Mouse (Mus musculus): ENCODE measurements at regions not wholly inside any gene's neighbourhood (a gene's known extent, or its start where the extent isn't known, plus 50 kb on each side); places are given as distances from the start of the nearest gene placed in this dataset.

DNA sequence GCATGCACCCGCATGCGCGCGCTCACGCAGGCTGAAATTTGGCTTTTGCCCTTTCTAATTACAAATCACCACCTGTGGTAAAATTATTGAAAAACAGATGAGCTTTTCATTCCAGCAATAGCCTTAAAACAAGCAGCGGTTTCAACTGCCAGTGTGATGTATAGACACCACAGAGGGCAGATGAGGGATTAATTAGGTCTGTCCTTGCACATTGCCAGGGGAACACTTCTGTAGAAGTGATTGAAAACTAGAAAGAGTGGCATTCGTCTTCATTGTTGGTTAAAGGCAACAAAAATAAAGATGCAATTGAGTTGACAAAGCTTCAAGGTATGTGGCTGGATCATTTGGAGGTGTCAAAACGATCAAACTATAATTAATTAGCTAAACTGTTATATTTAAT is 672.5 kb downstream of the Tfap2b start:
- Histone ChIP-seq H3K36me3 (no peaks in the 10 kb centered on the region), H3K4me2 (peak overlapping the region; percentile 37), H3K4me3 (no peak overlapping the region), H3K27ac (replicated peaks) (no peak overlapping the region), H3K27me3 (no peaks in the 10 kb centered on the region), H3K9me3 (no peaks in the 10 kb centered on the region), H3K4me1 (replicated peaks) (peaks cover 9% of the 10 kb centered on the region), H3K9ac (no peak overlapping the region)
- ATAC-seq (ENCODE audit: low read depth) = no peak
- WGBS = 34% methylated on average over 8 of the region's 8 CpGs

DNA sequence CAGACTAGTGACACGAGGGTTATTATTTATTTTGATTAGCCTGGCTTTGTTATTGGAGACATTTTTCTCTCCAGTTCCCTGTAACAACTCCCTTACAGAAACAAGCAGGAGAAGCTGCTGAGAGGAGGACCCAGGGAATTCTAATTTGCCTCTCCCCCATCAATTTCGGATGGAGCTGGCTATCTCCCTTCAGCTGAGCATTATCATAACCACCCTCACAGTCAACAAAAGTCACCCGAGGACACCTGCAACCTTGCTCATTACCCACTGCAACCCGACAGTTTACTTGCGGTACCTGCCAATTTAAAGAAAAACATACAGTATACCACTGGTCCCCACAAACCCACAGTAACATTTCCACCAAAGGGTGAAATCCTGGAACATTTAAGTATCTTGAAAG is 690.7 kb downstream of the Tfap2b start:
- no peak for ATAC-seq (ENCODE audit: low read depth)
- Histone ChIP-seq H3K9me3 (no peaks in the 10 kb centered on the region), H3K36me3 (no peaks in the 10 kb centered on the region), H3K4me2 (no peak overlapping the region), H3K4me1 (replicated peaks) (no peaks in the 10 kb centered on the region), H3K27me3 (no peaks in the 10 kb centered on the region), H3K27ac (replicated peaks) (no peak overlapping the region), H3K9ac (no peak overlapping the region), H3K4me3 (no peak overlapping the region)
- 53% methylated on average over 5 of the region's 5 CpGs for WGBS

DNA sequence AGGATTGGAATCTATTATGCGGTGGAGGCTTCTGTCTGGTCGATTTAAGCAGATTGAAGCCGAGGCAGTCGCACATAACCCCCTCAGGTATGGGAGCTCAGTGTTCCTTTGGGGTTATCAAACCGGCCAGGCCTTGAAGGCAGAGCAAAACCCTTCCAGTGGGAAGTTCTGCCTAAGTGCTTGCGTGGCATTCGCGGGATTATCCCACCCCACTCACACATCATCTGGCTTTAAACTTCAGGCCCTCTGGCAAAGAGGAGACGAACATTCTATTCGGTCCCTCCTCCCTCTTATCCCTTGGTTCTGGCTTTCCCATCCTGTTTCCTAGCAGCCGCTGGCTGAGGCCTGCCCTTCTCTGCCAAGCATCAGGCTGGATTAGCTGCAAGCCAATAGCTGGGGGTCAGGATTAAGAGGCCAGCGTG is 691.2 kb downstream of the Tfap2b start:
- no peak overlapping the region for H3K9ac ChIP-seq
- H3K4me1 ChIP-seq (replicated peaks) = no peaks in the 10 kb centered on the region
- ATAC-seq (ENCODE audit: low read depth) = no peak; the same call in 1 of the 2 replicates
- WGBS = 41% methylated on average over 12 of the region's 12 CpGs
- no peak overlapping the region for H3K4me3 ChIP-seq
- H3K4me2 ChIP-seq = no peak overlapping the region
- H3K9me3 ChIP-seq = no peaks in the 10 kb centered on the region
- H3K27ac ChIP-seq (replicated peaks) = no peak overlapping the region
- no peaks in the 10 kb centered on the region for H3K36me3 ChIP-seq
- no peaks in the 10 kb centered on the region for H3K27me3 ChIP-seq

DNA sequence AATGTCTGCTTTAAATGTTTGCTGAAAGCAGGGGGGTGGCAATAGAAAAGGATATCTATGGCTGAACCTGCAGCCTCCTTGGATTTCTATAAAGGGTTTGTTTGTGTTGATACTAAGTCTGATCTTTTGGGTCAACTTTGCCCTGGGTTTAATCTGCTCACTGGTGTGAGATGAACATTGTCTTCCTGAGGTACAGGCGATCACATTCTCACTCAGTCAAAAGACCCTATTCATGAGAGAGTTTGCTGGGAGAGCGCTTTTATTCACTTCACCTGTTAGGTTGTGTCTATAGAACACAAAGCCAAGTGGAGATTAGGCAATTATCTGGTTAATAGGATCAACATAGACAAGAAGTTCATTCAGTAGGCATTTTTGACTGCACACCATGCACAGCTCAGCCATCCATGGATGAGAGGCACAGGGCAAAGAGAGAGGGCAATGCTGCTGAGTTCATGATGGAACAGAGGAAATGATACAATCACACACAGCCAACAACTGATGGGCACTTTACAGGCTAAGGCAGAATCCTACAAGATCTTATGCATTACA is 692.3 kb downstream of the Tfap2b start:
- ATAC-seq (ENCODE audit: low read depth) = no peak

DNA sequence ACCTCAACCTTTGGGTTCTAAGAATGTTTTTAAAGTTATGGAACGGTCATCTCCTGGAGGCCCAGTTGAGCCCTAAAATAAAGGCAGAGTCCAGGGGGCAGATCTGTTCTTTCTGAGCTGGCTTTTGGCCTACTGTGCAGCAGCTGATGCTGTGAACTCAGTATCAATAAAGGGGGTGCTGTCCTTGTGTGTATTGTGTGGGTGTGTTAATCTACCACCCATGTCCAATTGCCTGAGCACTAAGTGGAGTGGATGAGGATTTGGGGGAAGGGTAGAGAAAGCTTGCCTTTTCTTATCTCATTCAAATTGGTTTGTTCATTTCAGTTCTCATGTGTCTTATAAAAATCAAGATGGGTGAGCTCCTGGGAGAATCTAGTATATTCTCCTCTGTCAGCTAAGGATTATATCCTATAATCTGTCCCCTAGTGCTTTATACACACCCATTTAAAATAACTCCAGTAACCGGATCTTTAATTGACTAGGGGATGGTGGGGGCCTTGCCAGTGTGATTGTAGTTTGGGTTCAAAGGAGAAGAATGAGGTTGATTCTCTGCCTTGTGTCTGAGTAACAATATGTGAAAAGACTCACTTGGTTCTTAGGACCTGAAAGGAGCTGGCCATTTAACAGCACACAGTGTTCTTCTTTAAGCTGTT is 703.6 kb downstream of the Tfap2b start:
- ATAC-seq (ENCODE audit: low read depth) = no peak
- WGBS = 32% methylated on average over 2 of the region's 2 CpGs

More for the DNA sequence above, 692.3 kb downstream of the Tfap2b start:
- Histone ChIP-seq H3K27me3 (no peaks in the 10 kb centered on the region), H3K9ac (no peak overlapping the region), H3K4me1 (replicated peaks) (no peaks in the 10 kb centered on the region), H3K36me3 (no peaks in the 10 kb centered on the region), H3K27ac (replicated peaks) (no peak overlapping the region), H3K4me2 (no peak overlapping the region), H3K4me3 (no peak overlapping the region), H3K9me3 (no peaks in the 10 kb centered on the region)
- 37% methylated on average over 2 of the region's 2 CpGs for WGBS

DNA sequence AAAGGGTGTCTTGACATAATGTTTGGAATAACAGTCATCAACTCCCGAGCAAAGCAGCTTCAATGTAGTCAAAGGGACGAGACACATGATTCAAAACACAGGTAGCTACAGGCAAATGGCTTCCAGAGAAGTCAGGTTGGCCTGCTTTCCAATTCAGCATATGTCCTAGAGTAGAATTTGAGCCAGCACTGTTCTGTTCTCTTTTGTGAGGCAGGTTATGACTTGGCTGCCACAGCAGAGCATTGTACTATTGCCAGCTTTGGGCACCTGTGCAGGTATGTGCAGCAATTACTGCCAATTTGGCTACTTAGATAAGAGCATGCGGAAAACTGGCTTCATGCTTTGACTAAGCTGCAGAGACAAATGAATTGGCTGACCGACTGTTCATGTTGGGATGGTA is 699.1 kb downstream of the Pkhd1 start:
- no peak overlapping the region for H3K27ac ChIP-seq (replicated peaks)
- H3K4me1 ChIP-seq (replicated peaks) = no peaks in the 10 kb centered on the region
- 92% methylated on average over 4 of the region's 4 CpGs for WGBS
- no peak overlapping the region for H3K4me2 ChIP-seq
- H3K27me3 ChIP-seq = no peaks in the 10 kb centered on the region
- no peak overlapping the region for H3K4me3 ChIP-seq
- H3K9ac ChIP-seq = no peak overlapping the region
- no peaks in the 10 kb centered on the region for H3K9me3 ChIP-seq
- ATAC-seq (ENCODE audit: low read depth) = no peak
- H3K36me3 ChIP-seq = no peaks in the 10 kb centered on the region

More for the DNA sequence above, 703.6 kb downstream of the Tfap2b start:
- H3K4me1 ChIP-seq (replicated peaks) = no peaks in the 10 kb centered on the region
- H3K36me3 ChIP-seq = no peaks in the 10 kb centered on the region
- no peaks in the 10 kb centered on the region for H3K9me3 ChIP-seq
- no peak overlapping the region for H3K4me2 ChIP-seq
- no peak overlapping the region for H3K27ac ChIP-seq (replicated peaks)
- no peaks in the 10 kb centered on the region for H3K27me3 ChIP-seq
- H3K9ac ChIP-seq = no peak overlapping the region
- no peak overlapping the region for H3K4me3 ChIP-seq

DNA sequence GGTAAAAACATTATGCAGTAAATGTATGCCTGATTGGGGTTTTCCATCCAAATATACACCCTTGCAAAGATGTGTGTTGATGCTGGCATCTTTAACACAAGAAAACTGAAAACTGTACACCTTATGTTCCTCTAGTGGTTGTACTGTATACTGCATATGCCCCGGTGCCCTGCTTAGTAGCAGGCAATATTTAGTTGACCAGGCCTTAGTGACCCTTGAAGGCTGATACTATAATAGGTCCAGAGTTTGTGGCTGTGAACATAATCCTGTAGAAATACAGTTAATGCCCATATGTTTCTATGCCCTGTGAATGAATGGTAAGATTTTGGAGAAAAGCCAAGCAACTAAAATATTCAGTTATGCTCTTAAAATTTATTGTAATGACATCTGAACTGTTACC is 690.7 kb downstream of the Pkhd1 start:
- Histone ChIP-seq H3K27ac (replicated peaks) (no peak overlapping the region), H3K4me1 (replicated peaks) (peaks cover 13% of the 10 kb centered on the region), H3K4me2 (no peak overlapping the region), H3K9ac (no peak overlapping the region), H3K27me3 (no peaks in the 10 kb centered on the region), H3K9me3 (no peaks in the 10 kb centered on the region), H3K4me3 (no peak overlapping the region), H3K36me3 (no peaks in the 10 kb centered on the region)
- 65% methylated on average over 1 of the region's 1 CpGs for WGBS
- ATAC-seq (ENCODE audit: low read depth) = 0 out of 2 replicates have a peak, but pooled peaks have one; percentile 38

DNA sequence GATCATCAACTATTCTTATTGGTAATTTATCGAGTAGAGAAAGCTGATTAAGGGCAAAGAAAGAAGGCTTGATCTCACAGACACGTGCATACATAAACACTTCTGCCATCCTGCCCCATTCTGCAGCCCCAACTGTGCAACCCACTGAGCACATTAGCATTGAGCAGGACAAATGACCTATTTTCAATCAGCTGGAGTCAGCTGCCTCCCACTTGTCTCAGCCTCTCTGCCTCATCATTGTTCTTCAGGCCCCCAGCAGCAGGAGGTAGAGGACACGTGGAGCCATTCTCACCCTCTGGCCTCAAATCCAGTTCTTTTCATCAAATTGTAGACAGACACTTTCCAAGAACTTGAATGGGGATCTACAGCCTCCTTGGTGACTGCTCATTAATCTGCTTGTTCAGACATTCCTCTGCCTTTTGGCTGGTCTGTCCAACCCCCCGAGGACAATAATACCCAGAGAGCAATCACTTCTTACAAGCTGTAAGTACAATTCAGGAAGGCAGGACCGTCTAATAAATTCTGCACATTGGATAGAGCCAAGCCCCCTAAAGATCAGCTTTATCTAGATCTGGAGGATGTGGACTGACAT is 690.0 kb downstream of the Pkhd1 start:
- Histone ChIP-seq H3K4me2 (no peak overlapping the region), H3K9ac (no peak overlapping the region), H3K4me1 (replicated peaks) (peaks cover 13% of the 10 kb centered on the region), H3K9me3 (no peaks in the 10 kb centered on the region), H3K27ac (replicated peaks) (no peak overlapping the region), H3K27me3 (no peaks in the 10 kb centered on the region), H3K4me3 (no peak overlapping the region), H3K36me3 (no peaks in the 10 kb centered on the region)
- 5% methylated on average over 5 of the region's 5 CpGs for WGBS
- ATAC-seq (ENCODE audit: low read depth) = peak; percentile 93

DNA sequence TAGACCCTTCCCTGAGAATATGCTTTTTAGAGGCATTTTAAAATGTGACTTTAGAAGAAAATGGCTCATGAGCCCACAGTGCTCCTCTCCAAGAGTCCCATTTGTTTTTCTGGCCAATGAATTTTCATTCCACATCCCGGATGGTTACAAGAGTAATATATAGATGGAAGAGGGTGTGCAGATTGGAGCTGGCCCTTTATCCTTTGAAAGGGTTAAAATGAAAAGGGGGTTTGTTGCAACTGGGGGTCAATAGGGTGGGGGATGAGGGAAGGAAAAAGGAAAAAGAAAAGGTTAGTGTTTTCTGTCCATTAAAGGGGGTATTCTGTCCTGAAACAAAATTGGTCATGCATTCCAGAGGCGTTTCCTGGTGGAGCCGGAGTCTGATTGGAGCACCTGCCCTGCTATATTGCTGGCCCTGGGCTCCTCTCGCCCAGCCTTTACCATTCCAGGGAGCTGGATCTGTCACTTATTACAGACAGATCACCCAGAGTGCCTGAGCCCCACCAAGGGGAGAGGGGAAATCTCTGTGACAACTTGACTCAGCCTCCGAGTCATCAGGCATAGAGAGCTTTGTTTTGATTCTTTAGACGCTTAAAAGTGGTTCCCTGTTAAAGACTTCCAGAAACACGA is 666.7 kb downstream of the Pkhd1 start:
- H3K4me1 ChIP-seq (replicated peaks) = peaks cover 13% of the 10 kb centered on the region
- H3K4me3 ChIP-seq = no peak overlapping the region
- H3K27ac ChIP-seq (replicated peaks) = no peak overlapping the region
- H3K4me2 ChIP-seq = peak overlapping the region; percentile 33
- H3K27me3 ChIP-seq = no peaks in the 10 kb centered on the region
- H3K9me3 ChIP-seq = no peaks in the 10 kb centered on the region
- peak; percentile 93 for ATAC-seq (ENCODE audit: low read depth)
- no peaks in the 10 kb centered on the region for H3K36me3 ChIP-seq
- no peak overlapping the region for H3K9ac ChIP-seq
- 8% methylated on average over 7 of the region's 7 CpGs for WGBS

DNA sequence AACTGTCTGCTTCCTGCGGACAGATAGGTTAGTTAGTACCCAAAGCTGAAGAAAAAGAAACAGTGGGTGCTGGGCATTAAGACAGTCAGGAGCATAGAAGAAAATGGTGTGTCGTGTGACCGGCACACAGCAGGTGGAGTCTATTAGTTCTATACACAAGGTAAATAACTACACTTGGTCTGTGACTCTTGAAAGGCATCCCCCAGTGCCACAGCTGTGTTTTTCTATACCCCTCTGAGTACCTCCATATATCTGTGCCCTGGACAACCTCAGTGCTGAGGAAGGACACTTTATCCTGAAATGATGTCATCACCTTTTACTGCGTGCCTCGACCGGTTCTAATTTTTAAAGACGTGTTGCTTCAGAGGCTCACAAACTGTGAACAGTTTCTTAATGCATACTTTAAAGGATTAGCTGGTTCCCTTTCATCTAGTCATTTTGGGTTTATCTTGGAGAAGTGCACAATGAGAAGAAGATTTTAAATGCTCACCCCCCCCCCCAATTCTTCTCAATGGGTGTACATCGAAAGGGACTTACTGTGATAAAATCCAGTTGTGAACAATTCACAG is 666.1 kb downstream of the Pkhd1 start:
- H3K4me3 ChIP-seq = no peak overlapping the region
- H3K4me2 ChIP-seq = peak overlapping the region; percentile 33
- H3K9me3 ChIP-seq = no peaks in the 10 kb centered on the region
- H3K4me1 ChIP-seq (replicated peaks) = peaks cover 13% of the 10 kb centered on the region
- no peak overlapping the region for H3K27ac ChIP-seq (replicated peaks)
- no peak overlapping the region for H3K9ac ChIP-seq
- WGBS = 10% methylated on average over 8 of the region's 8 CpGs
- ATAC-seq (ENCODE audit: low read depth) = peak; percentile 83
- H3K36me3 ChIP-seq = no peaks in the 10 kb centered on the region
- no peaks in the 10 kb centered on the region for H3K27me3 ChIP-seq

DNA sequence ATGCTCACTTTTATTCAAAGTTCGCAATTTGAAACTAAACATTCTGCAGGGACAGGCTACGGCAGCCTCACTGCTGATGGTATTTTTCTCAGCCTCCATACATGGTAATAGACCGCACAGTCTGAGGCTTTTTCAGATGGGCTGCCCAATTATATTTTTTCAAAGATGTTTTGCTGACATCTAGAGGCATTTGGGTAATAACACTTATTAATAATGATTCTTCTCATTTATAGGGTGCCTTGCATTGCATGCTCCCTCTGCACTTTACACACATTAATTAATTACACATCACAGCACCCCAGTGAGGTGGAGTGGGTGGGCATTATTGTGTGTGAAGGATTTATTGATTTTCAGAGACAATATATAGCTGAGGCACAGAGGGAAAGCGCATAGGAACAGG is 644.5 kb downstream of the Pkhd1 start:
- Histone ChIP-seq H3K9me3 (no peaks in the 10 kb centered on the region), H3K4me2 (no peak overlapping the region), H3K36me3 (no peaks in the 10 kb centered on the region), H3K4me3 (no peak overlapping the region), H3K27ac (replicated peaks) (no peak overlapping the region), H3K4me1 (replicated peaks) (peaks cover 15% of the 10 kb centered on the region), H3K27me3 (peaks cover 5% of the 10 kb centered on the region; the same call in 1 of the 2 replicates), H3K9ac (no peak overlapping the region)
- peak; percentile 84 for ATAC-seq (ENCODE audit: low read depth)
- WGBS = 22% methylated on average over 4 of the region's 4 CpGs

DNA sequence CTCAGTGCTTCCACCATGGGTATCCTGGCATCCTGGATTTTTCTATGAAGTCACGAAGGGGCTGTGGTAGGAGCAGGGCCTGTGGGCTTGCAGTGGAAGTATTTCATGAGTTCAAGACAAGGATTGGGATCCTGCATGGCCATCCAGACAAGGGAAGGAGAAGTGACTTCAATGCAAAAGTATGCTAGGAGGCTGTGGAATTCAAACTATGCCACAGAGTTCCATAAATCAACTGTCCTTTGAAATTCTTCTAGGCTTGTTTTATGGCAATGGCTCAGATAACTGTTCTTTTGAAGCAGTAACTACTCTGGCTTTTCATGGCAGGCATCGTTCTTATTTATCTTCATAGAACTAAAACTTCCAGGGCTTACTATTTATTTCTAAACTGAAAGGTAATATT is 643.9 kb downstream of the Pkhd1 start:
- Histone ChIP-seq H3K27me3 (peaks cover 5% of the 10 kb centered on the region; the same call in 1 of the 2 replicates), H3K36me3 (no peaks in the 10 kb centered on the region), H3K4me1 (replicated peaks) (peaks cover 9% of the 10 kb centered on the region), H3K9me3 (no peaks in the 10 kb centered on the region), H3K4me3 (no peak overlapping the region), H3K9ac (no peak overlapping the region), H3K4me2 (no peak overlapping the region), H3K27ac (replicated peaks) (no peak overlapping the region)
- no peak for ATAC-seq (ENCODE audit: low read depth)
- WGBS = 9% methylated on average over 2 of the region's 2 CpGs
